Mouse (Mus musculus) kidney, postnatal 10 days (tissue): ENCODE data around the gene Vasn.
"Not testable (repeated sequence)": the region's sequence is repeated elsewhere in the genome, so short reads cannot be mapped to it uniquely, and the experiment has no call there.

Experiments
- DNase-seq: peaks from one replicate; pipeline ENCODE4 v3.0.0; 2021; ENCODE audit warnings: mixed read lengths

The Vasn gene

GRCm38 (mm10) chr16:4674091-4674490, 34.4 kb downstream of the Vasn start:
- DNase-seq, result no peak

DNA sequence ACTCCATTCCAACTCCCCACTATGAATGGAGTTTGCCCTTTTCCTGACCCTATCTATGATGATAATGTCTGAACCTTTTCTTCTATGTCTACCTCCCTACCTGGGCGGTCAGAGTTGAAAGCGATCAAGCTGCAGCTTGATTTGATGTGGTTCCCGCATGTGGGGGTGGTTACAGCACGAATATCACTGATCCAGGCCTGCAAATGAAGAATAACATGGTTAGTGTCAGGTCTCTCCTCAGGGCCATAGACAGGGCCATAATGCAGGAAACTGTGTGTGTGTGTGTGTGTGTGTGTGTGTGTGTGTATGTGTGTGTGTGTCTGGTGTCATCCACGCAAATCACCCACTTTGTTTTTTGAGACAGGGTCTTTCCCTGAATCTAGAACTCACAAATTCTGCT, 37.1 kb downstream of the Vasn start:
- no peak for DNase-seq

DNA sequence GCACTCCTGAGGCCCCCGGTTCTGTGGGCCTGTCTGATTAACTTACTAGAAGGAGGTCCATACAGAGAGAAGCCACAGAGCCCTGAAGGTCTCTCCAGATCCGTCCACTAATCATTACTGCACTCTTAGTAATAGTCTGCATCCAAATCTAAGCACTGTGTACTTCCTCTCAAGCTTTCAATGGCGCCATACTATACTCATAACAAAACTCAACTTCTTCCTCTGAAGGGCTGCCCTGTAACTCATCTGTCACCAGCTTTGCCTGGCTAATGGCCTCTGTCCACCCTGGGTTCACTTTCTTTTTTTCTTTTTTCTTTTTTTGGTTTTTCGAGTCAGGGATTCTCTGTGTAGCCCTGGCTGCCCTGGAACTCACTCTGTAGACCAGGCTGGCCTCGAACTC, 38.3 kb downstream of the Vasn start:
- no peak for DNase-seq

- peak; percentile 94 for DNase-seq
Observed at GRCm38 (mm10) chr16:4679121-4680018, 39.6 kb downstream of the Vasn start, which contains the start of gene Coro7. Gene Coro7, minus strand, starts transcription at chr16:4679777.

DNA sequence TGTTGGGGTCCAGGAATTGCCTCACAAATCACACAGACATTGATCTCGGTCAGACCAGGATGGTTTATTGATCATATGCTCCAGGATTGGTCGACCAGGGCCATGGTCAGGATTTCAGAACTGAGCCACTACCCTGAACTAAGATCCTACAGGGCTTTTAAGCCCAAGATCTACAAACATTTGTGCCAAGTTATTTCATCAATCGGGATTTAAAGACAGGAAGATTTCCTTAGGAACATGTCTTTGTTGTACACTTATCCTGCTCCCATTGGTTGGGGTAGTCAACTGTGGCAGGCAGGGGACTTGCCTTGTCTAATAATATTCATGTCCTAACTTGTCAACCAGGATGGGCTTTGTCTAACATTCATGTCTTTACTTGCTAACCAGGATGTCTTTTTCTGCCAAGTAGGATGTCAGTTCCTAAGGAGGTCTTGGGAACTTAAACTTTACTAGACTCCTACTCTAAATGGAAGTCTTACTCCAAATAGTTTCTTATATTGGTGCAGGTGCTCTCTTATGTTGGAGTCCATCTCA, 41.2 kb downstream of the Vasn start:
- DNase-seq, result not testable (repeated sequence)

- DNase-seq, result no peak
Observed at GRCm38 (mm10) chr16:4682628-4683179, 43.0 kb downstream of the Vasn start.

DNA sequence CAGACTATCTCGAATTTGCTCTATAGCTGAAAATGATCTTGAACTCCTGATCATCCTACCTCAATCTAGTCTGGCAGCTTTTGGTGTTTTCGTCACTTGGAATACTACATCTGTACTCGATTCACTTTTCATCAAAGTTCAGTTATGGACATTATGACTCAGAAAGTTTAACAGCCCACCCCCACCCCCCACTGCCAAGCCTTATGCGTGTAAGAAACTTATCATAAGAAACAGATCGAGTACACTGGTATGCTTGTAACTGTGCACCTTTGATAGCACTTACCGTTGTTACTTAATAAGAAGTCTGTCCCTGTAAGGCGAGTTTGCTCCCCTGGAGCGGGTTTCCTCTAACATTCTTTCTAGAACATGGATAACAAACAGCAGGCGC, 43.4 kb downstream of the Vasn start:
- DNase-seq, result no peak

GRCm38 (mm10) chr16:4683581-4684456, 44.1 kb downstream of the Vasn start:
- DNase-seq, result peak; percentile 98

- DNase-seq, result no peak
Observed at GRCm38 (mm10) chr16:4684457-4684791, 44.7 kb downstream of the Vasn start.

- DNase-seq, result not testable (repeated sequence)
Observed at GRCm38 (mm10) chr16:4689371-4689770, 49.6 kb downstream of the Vasn start.
